Mouse (Mus musculus): ENCODE measurements around the gene Arpc5l. TPM values are rescaled to one million over a fixed set of nuclear protein-coding genes. Genes with fewer than 3 reads are reported as not detected.

The Arpc5l gene
- total RNA-seq (2012; rRNA removed): 64.4 and 65.4 TPM in 2 replicates
- 10 to 100 TPM in 1 of 2 experiments, not detected in 1; 87.0 TPM for polyA plus RNA-seq (2012; ENCODE audit: insufficient read depth in 1 of 2, insufficient read length in 2 of 2, low read depth in 1 of 2, low replicate concordance in 2 of 2, missing spikeins in 1 of 2)

GRCm38 (mm10) chr2:39004880-39005435 is at the start of gene Arpc5l:
Arpc5l (plus strand) TSS chr2:39005348.
- Histone ChIP-seq H3K27ac (ENCODE audit: control insufficient read depth, low read depth, low read length) (peak within 1 kb of the TSS; percentile 83), H3K4me3 (ENCODE audit: control insufficient read depth in 1 of 2, insufficient read depth in 1 of 2, low read depth in 2 of 2, low read length in 2 of 2) (peak within 1 kb of the TSS; percentile 86 to 88), H3K4me1 (ENCODE audit: control insufficient read depth in 1 of 2, insufficient read depth in 2 of 2, low read length in 2 of 2) (peaks cover 8 to 15% of the 10 kb centered on the region in 2 experiments), H3K79me2 (ENCODE audit: control insufficient read depth, insufficient read depth, low read length, poor library complexity) (peaks cover 59% of the 10 kb centered on the region), H3K36me3 (ENCODE audit: control insufficient read depth in 1 of 2, insufficient read depth in 2 of 2, low read length in 2 of 2) (peaks cover 0 to 23% of the 10 kb centered on the region in 2 experiments; a peak in 3 of 4 replicates), H3K9me3 (replicated peaks; ENCODE audit: insufficient read depth, low read length) (no peaks in the 10 kb centered on the region), H3K27me3 (ENCODE audit: control insufficient read depth in 1 of 2, insufficient read depth in 2 of 2, low read length in 2 of 2) (no peaks in the 10 kb centered on the region), H3K9ac (ENCODE audit: control insufficient read depth, low read depth, low read length, poor library complexity, severe bottlenecking) (peak within 1 kb of the TSS; percentile 97)
- peak; percentile 96 for DNase-seq (ENCODE audit: low read depth, low spot score)
- TF ChIP-seq POLR2AphosphoS5 (IDR thresholded peaks at IDR 0.05; ENCODE audit: borderline replicate concordance, low read depth, low read length) (no peak), POLR2AphosphoS2 (IDR thresholded peaks at IDR 0.05; ENCODE audit: low read length) (peak; percentile 94), MAFK (IDR thresholded peaks at IDR 0.05; ENCODE audit: borderline replicate concordance, low read depth, low read length) (no peak), TAL1 (IDR thresholded peaks at IDR 0.05; ENCODE audit: low read length) (no peak), MAZ (IDR thresholded peaks at IDR 0.05; ENCODE audit: low read depth, low read length) (no peak), USF1 (IDR thresholded peaks at IDR 0.05; ENCODE audit: low read depth, low read length) (no peak), MYC (IDR thresholded peaks at IDR 0.05; ENCODE audit: low read depth, low read length) (peak; percentile 64; the same call in 1 of the 2 replicates), ZNF384 (IDR thresholded peaks at IDR 0.05; ENCODE audit: low read depth, low read length) (no peak), UBTF (IDR thresholded peaks at IDR 0.05; ENCODE audit: borderline replicate concordance, insufficient read depth, low read depth, low read length) (0 out of 2 replicates have a peak, but pooled peaks have one; percentile 69), SMC3 (IDR thresholded peaks at IDR 0.05; ENCODE audit: low read depth, low read length) (no peak), E2F4 (IDR thresholded peaks at IDR 0.05; ENCODE audit: borderline replicate concordance, low read depth, low read length) (no peak), NELFE (IDR thresholded peaks at IDR 0.05; ENCODE audit: low read depth, low read length) (peak; percentile 91), ELF1 (IDR thresholded peaks at IDR 0.05; ENCODE audit: low read depth, low read length) (peak; percentile 96), RAD21 (IDR thresholded peaks at IDR 0.05; ENCODE audit: low read depth, low read length) (no peak), KAT2A (conservative IDR thresholded peaks at IDR 0.05; ENCODE audit: low read depth, low read length) (no peak; the same call in 1 of the 2 replicates), ZKSCAN1 (IDR thresholded peaks at IDR 0.05; ENCODE audit: low read depth, low read length) (no peak), TBP (IDR thresholded peaks at IDR 0.05; ENCODE audit: low read depth, low read length) (peak; percentile 93), GABPA (IDR thresholded peaks at IDR 0.05; ENCODE audit: low read depth, low read length) (0 out of 2 replicates have a peak, but pooled peaks have one; percentile 16), MAX (IDR thresholded peaks at IDR 0.05; ENCODE audit: low read length) (peak; percentile 70), CTCF (IDR thresholded peaks at IDR 0.05 in 2 of 3, conservative IDR thresholded peaks at IDR 0.05 in 1 of 3; ENCODE audit: control insufficient read depth in 1 of 3, insufficient read depth in 1 of 3, low read depth in 2 of 3, low read length in 3 of 3, poor library complexity in 1 of 3, severe bottlenecking in 1 of 3) (no peak), BHLHE40 (IDR thresholded peaks at IDR 0.05; ENCODE audit: borderline replicate concordance, low read depth, low read length) (no peak), CHD1 (IDR thresholded peaks at IDR 0.05; ENCODE audit: low read depth, low read length) (no peak), TCF12 (IDR thresholded peaks at IDR 0.05; ENCODE audit: low read depth, low read length) (peak; percentile 75), MXI1 (IDR thresholded peaks at IDR 0.05; ENCODE audit: low read depth, low read length) (peak; percentile 72; the same call in 1 of the 2 replicates), USF2 (IDR thresholded peaks at IDR 0.05; ENCODE audit: borderline replicate concordance in 1 of 2, insufficient read depth in 1 of 2, low read depth in 1 of 2, low read length in 2 of 2) (no peak), MEF2A (IDR thresholded peaks at IDR 0.05; ENCODE audit: extremely low read depth, insufficient replicate concordance, low read depth, low read length, poor library complexity, severe bottlenecking) (no peak), SIN3A (IDR thresholded peaks at IDR 0.05; ENCODE audit: low read length) (peak; percentile 78; the same call in 1 of the 2 replicates), MYB (IDR thresholded peaks at IDR 0.05; ENCODE audit: low read depth, low read length) (no peak), HCFC1 (IDR thresholded peaks at IDR 0.05; ENCODE audit: low read depth, low read length) (peak; percentile 90), ZC3H11A (IDR thresholded peaks at IDR 0.05; ENCODE audit: low read depth, low read length) (no peak), JUND (IDR thresholded peaks at IDR 0.05; ENCODE audit: low read depth, low read length) (no peak), EP300 (IDR thresholded peaks at IDR 0.05; ENCODE audit: low read depth in 1 of 2, low read length in 2 of 2) (no peak), POLR2A (IDR thresholded peaks at IDR 0.05; ENCODE audit: control insufficient read depth in 1 of 2, insufficient read depth in 1 of 2, low read depth in 1 of 2, low read length in 2 of 2, poor library complexity in 1 of 2) (peak; percentile 78 to 86; a peak in 3 of 4 replicates), ZMIZ1 (IDR thresholded peaks at IDR 0.05; ENCODE audit: low read depth, low read length) (peak; percentile 87), CHD2 (IDR thresholded peaks at IDR 0.05; ENCODE audit: low read length) (peak; percentile 93), RCOR1 (IDR thresholded peaks at IDR 0.05; ENCODE audit: low read depth, low read length) (no peak)
